Mouse (Mus musculus) ovary, postnatal 14 days (tissue): ENCODE measurements at regions not wholly inside any gene's neighbourhood (a gene's known extent, or its start where the extent isn't known, plus 50 kb on each side); places are given as distances from the start of the nearest gene placed in this dataset.
"Not testable (repeated sequence)": the region's sequence is repeated elsewhere in the genome, so short reads cannot be mapped to it uniquely, and the experiment has no call there.

ENCODE experiments used
- DNase-seq: peaks from one replicate; pipeline ENCODE4 v3.0.0; 2022; ENCODE audit warnings: low spot score

GRCm38 (mm10) chr3:34709553-34709952 is 59.3 kb downstream of the Sox2 start:
- no peak for DNase-seq

- DNase-seq: not testable (repeated sequence)
These were observed 61.9 kb downstream of the Sox2 start for GRCm38 (mm10) chr3:34712137-34712536.

GRCm38 (mm10) chr3:34722506-34722905 is 72.3 kb downstream of the Sox2 start:
- DNase-seq: no peak

GRCm38 (mm10) chr3:34726955-34727354 is 76.8 kb downstream of the Sox2 start:
- no peak for DNase-seq

GRCm38 (mm10) chr3:34728282-34728681 is 78.1 kb downstream of the Sox2 start:
- DNase-seq: no peak

GRCm38 (mm10) chr3:34734966-34735365 is 84.8 kb downstream of the Sox2 start:
- DNase-seq: no peak

GRCm38 (mm10) chr3:34738001-34738400 is 87.8 kb downstream of the Sox2 start:
- DNase-seq: no peak

GRCm38 (mm10) chr3:34738938-34739337 is 88.7 kb downstream of the Sox2 start:
- no peak for DNase-seq

GRCm38 (mm10) chr3:34739693-34740092 is 89.5 kb downstream of the Sox2 start:
- DNase-seq: no peak

GRCm38 (mm10) chr3:34740110-34740509 is 89.9 kb downstream of the Sox2 start:
- DNase-seq: no peak

GRCm38 (mm10) chr3:34745181-34745736 is 95.1 kb downstream of the Sox2 start:
- no peak for DNase-seq

- DNase-seq: no peak
These were observed 97.4 kb downstream of the Sox2 start for GRCm38 (mm10) chr3:34747499-34748093.

- no peak for DNase-seq
These were observed 99.8 kb downstream of the Sox2 start for GRCm38 (mm10) chr3:34749989-34750388.

- no peak for DNase-seq
These were observed 101.3 kb downstream of the Sox2 start for GRCm38 (mm10) chr3:34751551-34751950.

GRCm38 (mm10) chr3:34753557-34753956 is 103.4 kb downstream of the Sox2 start:
- no peak for DNase-seq

GRCm38 (mm10) chr3:34754781-34755180 is 104.6 kb downstream of the Sox2 start:
- no peak for DNase-seq

GRCm38 (mm10) chr3:34755282-34755681 is 105.1 kb downstream of the Sox2 start:
- not testable (repeated sequence) for DNase-seq

- no peak for DNase-seq
These were observed 106.4 kb downstream of the Sox2 start for GRCm38 (mm10) chr3:34756632-34757031.

GRCm38 (mm10) chr3:34757130-34757529 is 106.9 kb downstream of the Sox2 start:
- no peak for DNase-seq

- no peak for DNase-seq
These were observed 107.8 kb downstream of the Sox2 start for GRCm38 (mm10) chr3:34757813-34758510.

GRCm38 (mm10) chr3:34759942-34760640 is 109.9 kb downstream of the Sox2 start:
- no peak for DNase-seq

GRCm38 (mm10) chr3:34761162-34761769 is 111.1 kb downstream of the Sox2 start:
- DNase-seq: no peak
